Mouse (Mus musculus) brain, embryonic 14.5 days (tissue): ENCODE results near the gene Ccdc9b.

Experiments
- CTCF ChIP-seq: fragments of 200-500 bp; IDR thresholded peaks from 2 replicates; pipeline ENCODE4 v1.5.1; 2012; ENCODE audit warnings: inconsistent platforms, mild to moderate bottlenecking, moderate library complexity, borderline replicate concordance; ENCODE audit not compliant: insufficient read depth, insufficient read length; ENCODE audit errors: extremely low read depth
- POLR2A ChIP-seq: fragments of 200-500 bp; IDR thresholded peaks from 2 replicates; pipeline ENCODE4 v1.6.1; 2012; ENCODE audit warnings: mild to moderate bottlenecking, inconsistent platforms, borderline replicate concordance; ENCODE audit not compliant: poor library complexity, insufficient read depth, insufficient read length, severe bottlenecking; ENCODE audit errors: extremely low read depth

DNA sequence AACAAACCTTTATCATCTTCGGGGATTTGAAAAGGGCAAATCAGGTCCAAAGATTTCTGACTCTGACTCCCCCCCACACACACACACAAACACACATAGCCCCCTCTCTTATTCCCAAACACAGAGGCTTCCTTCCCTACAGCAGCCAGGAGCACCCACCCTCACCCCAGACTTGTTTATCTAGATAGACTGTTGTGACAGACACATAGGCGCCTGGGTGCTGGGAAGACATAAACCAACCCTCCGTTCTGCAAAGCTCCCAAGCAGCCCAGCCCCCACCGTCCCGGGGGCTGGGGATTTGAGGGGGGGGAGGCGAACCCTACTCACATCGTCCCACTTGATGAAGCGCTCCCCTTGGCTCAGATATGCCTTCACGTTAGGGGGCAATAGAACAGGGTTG lies 34.5 kb downstream of the Ccdc9b start:
- no peak for TF ChIP-seq CTCF
- no peak for TF ChIP-seq POLR2A
